Comparison of ENCODE assay signal across 9 mouse cellular contexts in the genomic region with DNA sequence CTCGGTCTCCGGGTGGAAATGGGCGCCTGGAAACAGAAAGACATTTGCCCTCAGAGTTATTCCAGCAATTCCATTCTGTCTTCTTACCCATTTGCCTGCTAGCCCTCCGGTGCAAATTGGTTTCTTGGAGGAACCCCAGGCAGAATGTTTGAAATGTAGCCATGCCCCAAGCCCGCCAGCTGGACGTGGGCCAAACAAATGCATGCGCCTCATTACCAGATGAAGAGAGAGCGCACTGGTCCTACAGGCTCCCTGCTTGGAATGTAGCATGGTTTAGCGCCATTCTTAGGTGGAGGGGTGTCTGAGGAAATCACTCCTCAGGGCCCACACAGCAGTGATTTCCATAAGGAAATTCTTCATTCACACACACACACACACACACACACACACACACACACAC.
A peak's percentile ranks its signal among the peaks of the same experiment; 100 is the strongest.
DNase-seq lines count a peak whose midpoint lies in the region; ATAC-seq lines count a peak whose summit lies in the region.
"Had no signal": no experiment of that assay in that cellular context is flagged by ENCODE, and none has a peak within 500 bp of the region (broad histone marks: within the 10 kb centered on the region; RNA-seq: fewer than 3 reads in every experiment).

No protein-coding gene starts in this region.

- WGBS in kidney, embryonic 14.5 days = 59% methylated on average over 9 of the region's 9 CpGs
- 29% methylated on average over 9 of the region's 9 CpGs for WGBS in lung, embryonic 15.5 days

- H3K27ac ChIP-seq in kidney, embryonic 14.5 days (ENCODE audit: low read depth, low read length) = no peak overlapping the region
- 0 out of 2 replicates have a peak overlapping the region, but pooled peaks have one; percentile 1 for H3K27ac ChIP-seq in lung, embryonic 15.5 days
- H3K27ac ChIP-seq: liver, embryonic 14.5 days had no signal

- H3K4me3 ChIP-seq in kidney, embryonic 14.5 days (ENCODE audit: low read length) = no peak overlapping the region
- no peak overlapping the region for H3K4me3 ChIP-seq in lung, embryonic 15.5 days

- 0 out of 2 replicates have a peak, but pooled peaks cover 3% of the 10 kb centered on the region for H3K4me1 ChIP-seq in kidney, embryonic 14.5 days (ENCODE audit: control insufficient read depth, insufficient read depth, low read length)
- H3K4me1 ChIP-seq in lung, embryonic 15.5 days = peaks cover 17% of the 10 kb centered on the region

- ATAC-seq in kidney, embryonic 14.5 days (ENCODE audit: low FRiP score, low TSS enrichment) = no peak
- ATAC-seq in lung, embryonic 15.5 days (ENCODE audit: borderline replicate concordance, extremely low read depth, low FRiP score, low TSS enrichment) = peak; percentile 60; the same call in 1 of the 2 replicates
- ATAC-seq in megakaryocyte progenitor cell, adult 5-6 weeks (replicated peaks; ENCODE audit: poor library complexity) = no peak

- H3K9ac ChIP-seq in kidney, embryonic 14.5 days (ENCODE audit: low read depth, low read length) = no peak overlapping the region
- no peak overlapping the region for H3K9ac ChIP-seq in lung, embryonic 15.5 days
- H3K9ac ChIP-seq: liver, embryonic 14.5 days had no signal

- DNase-seq in kidney, adult 18-20 months = peak; percentile 72
- DNase-seq in adrenal gland, postnatal 14 days = peak; percentile 58
- peak; percentile 94 to 98 for DNase-seq in cerebellum, postnatal 36 days
- peak; percentile 88 for DNase-seq in heart, postnatal 4 days
- no peak for DNase-seq in embryo, embryonic 10.5 days (ENCODE audit: low spot score)

- no peaks in the 10 kb centered on the region for H3K9me3 ChIP-seq in kidney, embryonic 14.5 days (ENCODE audit: control insufficient read depth, low read length)
- no peaks in the 10 kb centered on the region for H3K9me3 ChIP-seq in lung, embryonic 15.5 days

- no peaks in the 10 kb centered on the region for H3K36me3 ChIP-seq in kidney, embryonic 14.5 days (ENCODE audit: control insufficient read depth, insufficient read depth, low read length)
- H3K36me3 ChIP-seq in lung, embryonic 15.5 days = no peaks in the 10 kb centered on the region

- no peaks in the 10 kb centered on the region for H3K27me3 ChIP-seq in kidney, embryonic 14.5 days (ENCODE audit: control insufficient read depth, insufficient read depth, low read length)
- no peaks in the 10 kb centered on the region for H3K27me3 ChIP-seq in lung, embryonic 15.5 days

- H3K4me2 ChIP-seq in kidney, embryonic 14.5 days (replicated peaks; ENCODE audit: low read depth, low read length) = no peak overlapping the region
- peak overlapping the region; percentile 29 for H3K4me2 ChIP-seq in lung, embryonic 15.5 days
